Mouse (Mus musculus) liver, postnatal 0 days (tissue): Measurements from ENCODE around the gene Dnajc8.

ENCODE experiments used
- CTCF ChIP-seq: sonication (generic); IDR thresholded peaks from 2 replicates; pipeline ENCODE4 v1.5.1; 2016; ENCODE audit warnings: antibody characterized with exemption, low read depth
- EP300 ChIP-seq: IDR thresholded peaks from 2 replicates; pipeline ENCODE4 v1.6.1; 2016; ENCODE audit warnings: antibody characterized with exemption, low read depth, mild to moderate bottlenecking

GRCm38 (mm10) chr4:132554221-132554620 is 18.9 kb downstream of the Dnajc8 start:
- TF ChIP-seq CTCF (no peak), EP300 (no peak)
